In the genomic region with DNA sequence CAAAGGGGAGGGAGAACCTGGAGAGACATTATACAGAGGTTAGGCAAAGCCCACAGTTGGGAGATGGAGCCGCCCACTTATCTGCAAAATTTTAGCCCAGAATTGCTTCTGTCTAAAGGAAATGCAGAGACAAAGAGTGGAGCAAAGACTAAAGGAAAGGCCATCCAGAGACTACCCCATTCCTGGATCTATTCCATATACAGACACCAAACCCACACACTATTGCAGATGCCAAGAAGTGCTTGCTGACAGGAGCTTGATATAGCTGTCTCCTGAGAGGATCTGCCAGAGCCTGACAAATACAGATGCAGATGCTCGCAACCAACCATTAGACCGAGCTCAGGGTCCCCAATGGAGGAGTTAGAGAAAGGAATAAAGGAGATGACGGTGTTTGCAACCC, we compare ENCODE assay signal across 15 mouse cellular contexts.
A peak's percentile ranks its signal among the peaks of the same experiment; 100 is the strongest.
DNase-seq lines count a peak whose midpoint lies in the region.
"Had no signal": no experiment of that assay in that cellular context is flagged by ENCODE, and none has a peak within 500 bp of the region (broad histone marks: within the 10 kb centered on the region; RNA-seq: fewer than 3 reads in every experiment).

No protein-coding gene starts in this region.

- DNase-seq in frontal cortex, adult 2 months (ENCODE audit: extremely low spot score in 1 of 2, low spot score in 1 of 2): peak; percentile 23 to 57
- DNase-seq in frontal cortex, postnatal 14 days (ENCODE audit: low spot score in 2 of 2): no peak
- DNase-seq in Muller cell, postnatal 12 days (ENCODE audit: inconsistent ontology term): peak; percentile 25
- DNase-seq in brain, adult 2 months (ENCODE audit: low read depth, low spot score): peak; percentile 37
- DNase-seq in cerebellum, postnatal 4 days (ENCODE audit: low spot score in 2 of 2): no peak
- DNase-seq: adrenal gland, adult 8-10 months; adrenal gland, postnatal 14 days; adrenal gland, postnatal 36 days; cerebellum, adult 11 months; cerebellum, adult 18-20 months; cerebellum, adult 8-10 months; cerebellum, adult 9-11 months; cerebellum, postnatal 14 days; cerebellum, postnatal 36 days; forebrain, postnatal 0 days had no signal

Comparison
In these comparisons a context has a peak if more than half of its experiments do, and no peak if none do; other contexts are left out.
1. DNase-seq: peak in frontal cortex, adult 2 months (2 of 2), Muller cell, postnatal 12 days (single experiment) and brain, adult 2 months (single experiment); none in frontal cortex, postnatal 14 days (0 of 2) and cerebellum, postnatal 4 days (0 of 2).